Mouse (Mus musculus) adrenal gland, postnatal 10 days (tissue): Measurements from ENCODE around the gene Parp11. TPM values are rescaled to one million over a fixed set of nuclear protein-coding genes. Genes with fewer than 3 reads are reported as not detected.
A peak's percentile ranks its signal among the peaks of the same experiment; 100 is the strongest.
"Not testable (repeated sequence)": the region's sequence is repeated elsewhere in the genome, so short reads cannot be mapped to it uniquely, and the experiment has no call there.

Source experiments
- DNase-seq: peaks from one replicate; pipeline ENCODE4 v3.0.0; 2021; ENCODE audit warnings: mixed read lengths
- total RNA-seq, 2 experiments: library from RNA; stranded (reverse); gene quantifications; 2 replicates each; pipeline ENCODE4 v1.2.3; 2021

Parp11 gene
- total RNA-seq, 2 experiments from 2014 or later: 15.3 to 25.4 TPM

DNA sequence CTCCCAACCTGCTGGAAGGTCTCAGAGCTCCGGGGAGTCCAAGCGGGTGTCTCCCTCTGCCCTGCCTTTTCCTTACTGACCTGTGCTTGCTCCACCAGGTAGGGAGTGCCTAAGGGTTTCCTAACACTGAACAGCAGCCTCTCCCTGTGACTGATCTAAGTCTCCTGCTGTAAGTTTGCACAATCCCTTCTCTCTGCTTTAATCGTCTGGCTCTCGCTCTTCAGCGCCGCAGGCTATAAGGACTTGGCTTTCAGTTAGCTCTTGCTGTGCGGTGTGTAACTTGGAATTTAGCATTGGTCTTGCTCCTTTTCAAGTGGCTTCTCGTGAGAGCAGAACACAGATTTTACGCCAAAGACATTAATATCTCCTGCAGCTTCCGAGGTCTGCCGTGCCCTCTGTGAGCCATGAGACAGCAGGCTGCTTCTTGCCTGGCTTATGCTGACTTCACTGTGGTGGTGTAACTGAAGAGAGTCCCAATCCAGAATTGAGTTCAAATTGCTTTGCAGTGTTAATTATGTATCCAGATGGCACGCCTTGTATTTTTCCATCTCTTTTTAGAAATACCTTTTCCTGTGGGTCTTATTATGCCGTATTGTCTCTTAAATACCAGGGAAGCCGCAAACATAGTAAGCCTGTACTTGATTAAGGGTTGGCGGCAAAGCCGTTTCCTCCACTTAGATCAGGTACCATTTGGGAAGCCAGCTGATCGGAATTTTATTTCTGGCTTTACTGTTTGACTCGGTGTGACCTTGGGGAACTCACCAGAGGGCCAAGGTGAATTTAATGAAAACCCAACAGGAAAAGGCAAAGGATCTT lies 50.4 kb downstream of the Parp11 start:
- no peak for DNase-seq

DNA sequence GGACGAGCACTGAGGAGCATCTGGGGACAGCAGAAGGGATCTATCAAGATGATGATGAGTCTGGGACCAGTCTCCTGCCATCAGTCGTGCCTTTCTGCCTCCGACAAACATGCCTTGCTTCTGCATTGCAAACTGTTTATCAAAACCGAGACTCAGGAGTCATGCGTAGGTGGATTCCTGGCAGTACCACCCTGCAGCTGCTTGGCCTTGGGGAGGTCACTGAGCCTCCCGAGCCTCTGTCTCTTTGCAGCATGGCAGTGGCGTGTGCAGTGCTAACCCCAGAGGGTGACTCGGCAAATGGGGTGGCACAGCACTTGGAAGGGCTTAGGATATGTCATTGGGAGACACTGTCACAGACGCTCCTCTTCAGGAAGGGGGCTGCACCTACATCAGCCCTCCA lies 53.5 kb downstream of the Parp11 start:
- DNase-seq: peak; percentile 32

DNA sequence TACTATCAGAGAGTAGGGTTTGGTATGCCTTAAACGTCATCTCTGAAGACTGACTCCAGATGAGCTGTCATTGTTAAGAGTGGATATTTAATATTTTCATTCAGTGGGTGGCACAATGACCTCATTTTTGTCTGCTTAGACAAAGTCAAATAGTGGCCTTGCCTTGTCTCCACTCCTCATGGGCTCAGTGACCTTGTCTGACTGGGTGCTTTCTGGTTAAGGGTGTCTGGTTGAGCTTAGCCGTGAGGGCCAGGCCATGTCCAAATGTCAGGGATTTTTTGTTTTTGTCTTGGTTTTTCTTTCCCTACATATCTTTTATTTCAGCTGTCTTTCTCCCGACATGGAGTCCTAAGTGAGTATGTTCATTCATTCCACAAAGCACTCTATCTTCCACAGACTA lies 54.2 kb downstream of the Parp11 start:
- DNase-seq: peak; percentile 35

DNA sequence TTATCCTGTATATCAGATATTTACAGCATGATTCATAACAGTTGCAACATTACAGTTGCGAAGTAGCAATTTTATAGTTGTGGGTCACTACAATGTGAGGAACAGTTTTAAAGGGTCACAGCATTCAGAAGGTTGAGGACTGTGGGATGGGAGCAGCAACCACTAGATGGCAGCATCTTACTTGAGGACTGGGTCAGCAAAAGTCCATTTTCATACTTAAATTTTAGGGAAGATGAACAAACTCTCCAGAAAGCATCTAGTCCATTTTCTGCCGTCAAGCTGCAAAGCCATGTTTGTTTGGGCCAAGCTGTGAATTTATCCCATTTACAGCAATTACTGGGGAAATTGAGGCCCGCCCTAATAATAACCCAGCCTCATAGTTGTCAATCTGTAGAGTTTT lies 55.9 kb downstream of the Parp11 start:
- peak; percentile 78 for DNase-seq

DNA sequence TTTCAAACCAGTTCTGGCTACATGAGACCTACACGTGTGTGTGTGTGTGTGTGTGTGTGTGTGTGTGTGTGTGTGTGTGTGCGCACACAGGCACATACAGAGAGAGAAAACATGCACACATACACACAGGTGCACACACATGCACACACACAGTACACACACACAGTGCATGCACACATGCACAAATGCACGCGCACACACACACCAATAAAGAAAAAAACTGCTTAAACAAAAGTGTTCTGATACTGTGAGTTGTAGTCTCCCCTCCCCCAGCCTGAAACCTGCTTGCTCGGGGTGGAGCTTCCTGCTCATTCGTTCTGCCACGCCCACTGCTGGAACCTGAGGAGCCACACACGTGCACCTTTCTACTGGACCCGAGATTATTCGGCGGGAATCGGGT lies 67.1 kb downstream of the Parp11 start:
- not testable (repeated sequence) for DNase-seq

DNA sequence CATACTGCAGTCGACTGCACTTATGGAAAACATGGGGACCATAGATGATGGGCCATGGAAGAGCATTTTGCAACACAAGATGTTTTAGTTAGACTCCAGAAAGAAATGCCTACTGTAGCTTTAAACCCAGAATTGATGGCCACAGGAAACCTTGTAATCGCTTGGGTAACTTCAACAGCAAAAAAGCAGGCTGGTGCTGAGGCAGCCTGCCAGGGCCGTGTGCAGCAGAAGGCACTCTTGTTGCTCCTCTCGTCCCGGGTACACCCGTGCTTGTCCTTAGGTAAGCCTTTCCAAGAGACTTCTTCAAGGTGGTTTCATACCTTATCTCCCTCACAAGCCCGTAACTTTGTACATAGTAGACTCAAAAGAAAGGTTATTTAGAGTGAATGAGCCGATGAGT lies 74.5 kb downstream of the Parp11 start:
- peak; percentile 28 for DNase-seq

DNA sequence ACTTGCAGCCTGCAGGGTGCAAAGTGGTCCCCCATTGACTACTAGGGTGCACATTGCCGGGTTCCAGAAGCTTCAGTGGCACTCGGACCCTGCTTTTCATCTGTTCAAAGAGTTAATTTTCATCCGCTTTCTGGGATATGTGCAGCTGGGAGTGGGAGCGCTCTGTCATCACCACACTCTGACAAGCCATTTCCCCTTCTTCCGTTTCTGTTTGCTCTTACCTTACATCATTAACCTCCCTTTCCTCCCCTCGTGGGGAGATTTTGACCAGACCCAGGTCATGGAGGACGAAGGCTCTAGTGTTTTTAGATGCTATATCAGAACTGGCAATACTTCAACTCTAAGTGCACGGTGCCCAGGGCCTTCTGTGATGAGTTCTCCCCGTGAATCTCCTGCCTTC lies 75.7 kb downstream of the Parp11 start:
- no peak for DNase-seq

DNA sequence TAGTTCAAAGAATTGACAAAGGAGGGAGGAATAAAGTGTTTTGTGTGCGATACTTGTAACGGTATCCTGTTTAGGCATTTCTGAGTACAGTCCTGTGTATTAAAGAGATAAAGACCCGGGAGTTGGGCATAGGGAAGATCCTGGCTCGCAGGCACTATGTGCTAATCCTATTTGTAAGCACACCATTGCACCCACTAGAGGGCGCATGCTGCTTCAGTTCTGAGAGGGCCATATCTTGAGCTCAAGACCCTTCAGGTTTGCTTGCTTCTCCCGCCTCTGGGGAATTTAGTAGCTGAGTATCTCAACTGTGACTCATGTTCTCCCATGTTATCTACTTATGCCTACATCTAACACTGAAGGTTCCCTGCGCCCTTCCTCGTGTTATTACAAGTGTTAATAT lies 77.8 kb downstream of the Parp11 start:
- DNase-seq: peak; percentile 77

DNA sequence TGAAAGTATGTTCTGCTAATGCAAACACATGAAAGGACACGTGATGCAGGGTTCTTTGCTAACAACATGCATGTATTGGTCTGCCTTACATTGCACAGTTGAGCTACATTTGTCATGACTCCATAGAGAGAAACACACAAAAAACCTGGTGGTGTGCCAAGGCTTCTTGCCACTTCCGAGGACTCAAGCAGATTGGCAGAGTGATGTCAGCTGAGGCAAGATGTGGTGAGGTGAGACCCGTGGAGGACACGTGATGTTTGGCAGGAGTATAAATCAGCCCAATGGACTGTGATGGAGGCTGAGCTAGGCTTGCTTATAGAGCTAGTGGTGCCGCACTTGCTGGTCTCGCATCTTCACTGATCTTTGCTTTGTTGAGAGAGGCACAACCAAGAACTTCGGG lies 82.0 kb downstream of the Parp11 start:
- no peak for DNase-seq

DNA sequence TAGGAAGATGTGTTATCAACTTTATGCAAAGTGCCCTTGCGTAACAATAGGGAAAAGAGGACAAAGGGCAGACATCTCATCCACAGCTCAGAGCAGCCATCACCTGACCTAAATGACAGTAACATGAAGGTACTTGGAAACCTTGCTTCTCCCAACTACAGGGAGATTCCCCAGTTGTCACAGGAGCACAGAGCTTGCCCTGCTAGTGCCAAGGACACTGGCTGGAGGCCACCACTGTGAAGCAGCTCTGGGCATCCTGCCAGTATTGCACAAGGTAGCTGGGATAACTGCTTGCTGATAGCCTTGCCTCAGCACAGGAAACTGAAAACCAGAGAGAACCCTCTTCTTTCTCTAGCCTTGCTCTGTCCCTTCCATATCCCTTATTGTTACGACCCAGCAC lies 82.8 kb downstream of the Parp11 start:
- peak; percentile 97 for DNase-seq

DNA sequence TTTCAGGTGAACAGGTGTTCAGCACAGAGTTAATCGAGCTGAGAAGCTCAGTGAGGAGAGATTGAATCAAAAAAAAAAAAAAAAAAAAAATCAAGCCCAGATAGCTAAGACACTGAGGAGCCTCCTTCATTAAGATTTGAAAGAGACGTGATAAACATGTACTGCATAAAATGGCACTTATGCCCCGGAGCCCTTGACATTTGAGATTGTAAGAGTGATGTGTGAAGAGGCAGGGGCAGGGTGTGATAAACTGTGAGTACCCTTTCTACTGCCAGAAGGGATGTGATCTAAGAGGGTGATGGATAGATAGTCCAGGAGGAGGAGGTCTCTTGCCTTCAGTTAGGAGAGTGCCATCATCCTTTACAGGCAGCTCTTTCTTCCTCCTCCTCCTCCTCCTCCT lies 83.6 kb downstream of the Parp11 start:
- no peak for DNase-seq

DNA sequence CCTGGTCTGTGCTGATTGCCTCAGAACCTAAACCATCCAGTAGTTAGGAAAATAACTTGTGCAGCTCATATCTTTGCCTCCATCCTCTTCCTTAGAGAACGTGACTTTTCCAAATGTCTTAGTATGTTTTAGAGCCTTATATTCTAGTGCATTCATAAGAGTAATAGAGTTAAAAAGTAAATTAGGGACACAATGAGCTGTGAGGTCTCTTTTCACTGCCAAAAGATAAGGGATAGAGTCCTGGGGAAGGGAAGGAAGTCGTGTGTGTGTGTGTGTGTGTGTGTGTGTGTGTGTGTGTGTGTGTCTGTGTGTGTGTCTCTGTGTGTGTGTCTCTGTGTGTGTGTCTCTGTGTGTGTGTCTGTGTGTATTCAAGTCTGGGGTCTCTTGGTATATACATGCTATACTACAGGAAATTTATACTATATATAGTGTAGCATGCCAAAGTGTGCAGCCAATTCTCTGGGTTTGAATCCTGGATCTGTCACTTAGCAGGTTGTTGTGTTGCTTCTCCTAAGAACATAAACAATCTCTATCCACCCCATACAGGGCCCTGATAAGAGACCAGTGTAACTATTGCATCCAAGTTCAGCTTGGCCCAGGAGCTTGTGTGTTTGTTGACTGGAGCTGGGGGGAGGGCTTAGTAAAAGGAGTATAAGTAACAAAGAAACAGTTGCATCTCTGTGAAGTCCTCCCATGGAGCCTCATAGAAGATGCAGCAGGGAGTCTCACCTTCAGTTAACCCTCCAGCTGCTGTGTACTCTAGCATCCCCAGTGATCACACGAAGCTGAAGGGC lies 85.0 kb downstream of the Parp11 start:
- no peak for DNase-seq

DNA sequence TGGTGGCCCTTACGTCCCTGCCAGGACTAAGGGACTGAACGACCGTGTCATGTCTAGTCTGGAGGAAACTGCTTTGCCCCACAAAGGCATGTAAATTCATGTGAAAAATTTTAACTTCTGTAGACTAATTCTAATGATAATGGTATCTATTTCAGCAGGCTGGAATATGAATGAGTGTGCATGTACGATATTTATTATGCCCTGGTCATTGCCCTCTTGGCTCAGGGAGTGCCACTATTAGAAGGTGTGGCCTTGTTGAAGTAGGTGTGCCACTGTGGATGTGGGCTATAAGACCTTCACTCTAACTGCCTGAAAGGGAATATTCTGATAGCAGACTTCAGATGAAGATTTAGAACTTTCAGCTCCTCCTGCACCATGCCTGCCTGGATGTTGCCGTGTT lies 85.7 kb downstream of the Parp11 start:
- no peak for DNase-seq

DNA sequence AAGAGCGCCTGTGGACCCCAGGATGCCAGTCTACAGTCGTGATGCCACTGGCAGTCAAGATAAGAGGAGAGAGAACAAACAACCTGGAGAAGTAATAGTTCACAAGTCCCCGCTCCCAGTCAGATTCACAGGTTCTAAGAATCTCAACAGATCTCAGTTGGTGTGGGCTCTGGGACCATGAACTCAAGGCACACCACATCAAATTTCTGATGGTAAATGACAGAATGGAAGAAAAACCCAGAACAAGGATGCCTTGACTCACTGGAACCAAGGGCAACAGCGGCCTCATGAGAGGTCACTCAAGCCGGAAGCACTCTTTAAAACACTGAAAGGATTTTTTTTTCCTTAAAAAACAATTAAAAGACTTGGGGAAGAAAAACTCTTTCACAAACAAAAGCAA lies 87.1 kb downstream of the Parp11 start:
- no peak for DNase-seq

DNA sequence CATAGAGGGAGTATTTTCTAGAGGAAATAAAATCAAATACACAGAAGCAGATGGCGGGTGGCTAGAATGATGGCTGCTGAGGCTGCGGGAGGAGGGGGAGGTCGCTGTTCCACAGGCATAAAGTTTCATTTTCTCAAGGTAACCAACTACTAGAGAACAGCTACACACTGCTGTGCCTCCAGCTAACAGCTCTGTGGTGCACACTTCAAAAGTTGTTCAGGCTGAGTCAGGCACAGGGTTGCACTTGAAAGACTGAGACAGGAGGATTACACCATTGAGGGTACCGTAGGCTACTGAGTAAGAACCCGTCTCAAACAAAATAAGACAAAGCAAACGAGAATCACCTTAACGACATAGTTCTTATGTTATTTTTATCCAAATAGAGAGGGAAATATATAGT lies 90.4 kb downstream of the Parp11 start:
- DNase-seq: no peak

DNA sequence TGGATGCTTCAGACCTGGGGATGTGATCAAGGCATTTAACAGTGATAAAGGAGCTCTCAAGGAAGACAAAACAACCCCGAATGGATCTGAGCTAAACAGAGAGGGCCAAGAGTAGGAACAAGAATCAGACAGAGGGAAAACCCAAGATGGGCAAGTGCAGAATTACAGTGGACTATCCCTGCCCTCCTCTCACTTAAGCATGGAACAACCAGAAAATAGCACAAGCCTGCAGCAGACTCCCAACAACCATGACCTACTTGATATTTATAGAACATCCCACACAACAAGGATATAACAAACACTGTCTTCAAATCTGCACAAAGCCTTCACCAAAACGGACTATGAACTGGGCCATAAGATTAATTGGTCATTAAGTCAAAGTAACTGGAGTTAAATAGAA lies 91.5 kb downstream of the Parp11 start:
- DNase-seq: no peak

DNA sequence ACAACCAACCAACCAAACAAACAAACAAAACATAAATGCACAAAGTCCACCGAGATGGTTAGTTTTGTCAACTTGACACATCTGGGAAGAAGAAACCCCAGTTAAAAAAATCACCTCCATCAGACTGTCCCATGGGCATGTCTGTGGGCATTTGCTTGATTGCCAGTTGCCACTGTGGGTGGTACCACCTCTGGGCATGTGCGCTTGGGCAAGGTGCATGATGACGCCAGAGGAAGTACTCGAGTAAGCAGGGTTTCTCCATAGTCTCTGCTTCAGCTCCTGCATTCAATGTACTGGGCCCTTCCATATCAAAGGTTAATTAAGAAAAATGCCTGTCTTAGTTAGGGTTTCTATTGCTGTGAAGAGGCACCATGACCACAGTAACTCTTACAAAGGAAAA lies 92.6 kb downstream of the Parp11 start:
- DNase-seq: no peak

DNA sequence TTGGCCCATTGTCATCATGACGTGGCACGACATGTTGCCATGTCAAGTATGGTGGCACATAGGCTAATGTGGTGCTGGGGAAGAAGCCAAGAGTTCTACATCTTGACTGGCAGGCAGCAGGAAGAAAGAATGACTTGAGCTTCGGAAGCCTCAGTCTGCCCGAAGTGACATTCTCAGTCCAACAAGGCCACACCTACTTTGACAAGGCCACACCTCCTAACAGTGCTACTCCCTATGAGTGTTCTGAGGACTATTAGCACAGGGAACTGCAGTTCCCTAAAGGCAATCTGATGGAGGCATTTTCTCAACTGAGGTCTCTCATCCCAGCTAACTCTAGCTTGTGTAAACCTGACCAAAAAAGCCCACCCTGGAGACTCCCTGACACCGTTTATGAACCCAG lies 93.0 kb downstream of the Parp11 start:
- no peak for DNase-seq

DNA sequence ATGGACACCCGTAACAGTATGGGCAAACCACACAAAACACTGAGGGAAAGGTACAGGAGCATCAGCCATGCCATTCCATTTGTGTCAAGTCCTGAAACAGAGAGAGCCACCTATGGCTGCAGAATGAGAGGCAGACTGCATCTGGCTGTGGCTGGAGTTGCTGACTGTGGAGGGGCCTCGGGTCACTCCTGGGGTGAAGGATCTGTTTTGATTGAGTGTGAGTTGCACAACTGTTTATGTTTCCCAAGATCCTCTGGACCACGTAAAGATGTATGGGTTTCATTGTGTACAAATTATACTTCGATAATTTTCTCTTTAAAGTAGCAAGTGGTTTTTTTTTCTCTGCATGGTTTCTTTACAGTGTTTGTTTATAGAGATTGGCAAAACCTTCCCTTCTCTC lies 93.9 kb downstream of the Parp11 start:
- no peak for DNase-seq

DNA sequence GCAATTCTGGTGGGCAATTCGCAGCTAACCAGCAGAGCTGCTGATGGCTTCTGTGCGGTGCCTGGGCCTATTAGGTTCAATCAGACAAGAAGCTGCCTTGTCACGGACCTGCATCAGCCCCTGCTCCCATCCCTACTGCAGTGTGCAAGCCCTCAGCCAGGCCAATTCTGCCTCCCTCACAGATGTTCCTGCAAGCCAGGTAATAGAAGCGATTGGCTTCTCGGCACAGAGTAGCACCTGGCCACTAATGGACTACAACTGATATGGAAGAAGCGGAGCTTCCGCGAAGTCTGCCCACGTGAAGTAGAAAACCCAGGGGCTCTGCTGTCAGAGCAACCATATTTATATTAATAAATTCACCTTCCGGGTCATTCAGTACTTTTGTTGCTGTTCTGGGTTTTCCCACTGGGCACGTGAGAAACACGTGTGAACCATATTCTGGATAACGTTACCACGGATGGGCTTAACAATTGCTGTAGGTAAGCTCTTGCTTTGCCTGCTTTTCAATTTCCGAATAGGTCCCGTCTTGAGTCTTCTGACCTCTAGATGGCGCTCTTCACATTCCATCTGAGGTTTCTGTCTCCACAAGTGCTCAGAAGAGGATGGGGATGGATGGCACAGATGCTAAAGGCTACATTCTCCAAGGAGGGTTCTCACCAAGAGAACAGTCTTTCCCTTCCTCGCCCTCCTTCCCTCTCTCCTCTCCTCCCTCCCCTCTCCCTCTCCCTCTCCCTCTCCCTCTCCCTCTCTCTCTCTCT lies 95.2 kb downstream of the Parp11 start:
- DNase-seq: peak; percentile 70
